Mouse (Mus musculus): ENCODE measurements around the gene Kmt5a.

DNA sequence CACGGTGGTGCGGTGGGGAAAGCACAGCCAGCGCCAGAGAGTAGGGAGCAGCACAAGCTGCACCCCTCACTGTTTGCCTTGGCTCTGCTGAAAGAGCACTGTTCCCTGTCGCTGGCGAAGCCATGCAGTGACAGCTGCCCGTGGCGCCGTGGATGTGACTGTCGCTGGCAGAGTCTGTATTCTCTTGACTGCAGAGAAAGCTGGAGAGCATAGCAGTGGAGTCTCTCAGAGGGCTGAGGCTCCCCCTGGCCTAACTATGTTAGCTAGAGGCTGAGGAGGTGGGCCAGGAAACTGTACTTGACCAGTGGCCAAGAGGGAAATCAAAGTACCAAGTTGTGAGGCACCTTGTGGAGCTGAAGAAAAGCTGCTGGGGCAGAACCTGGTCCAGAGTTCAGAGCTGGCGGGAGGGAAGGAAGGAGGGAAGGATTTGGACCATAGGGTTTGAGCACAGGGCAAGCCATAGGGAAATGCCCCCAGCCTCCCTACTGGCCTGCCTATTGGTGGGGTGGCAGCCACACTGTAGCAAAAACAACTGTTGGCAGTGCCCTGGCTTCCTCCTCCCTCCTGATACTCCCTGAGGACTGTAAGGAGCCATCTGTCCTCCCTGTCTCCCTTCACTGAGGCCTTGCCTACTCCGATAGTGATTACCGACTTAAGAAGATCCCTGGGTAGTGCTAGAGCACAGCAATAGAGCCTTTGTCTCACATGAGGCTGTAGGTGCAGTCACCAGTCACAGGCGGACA, 13.8 kb downstream of the Kmt5a start:
- TF ChIP-seq CTCF (IDR thresholded peaks at IDR 0.05; ENCODE audit: borderline replicate concordance, extremely low read depth, insufficient read depth, insufficient read length) (no peak), POLR2A (IDR thresholded peaks at IDR 0.05; ENCODE audit: borderline replicate concordance, extremely low read depth, insufficient read depth, insufficient read length, poor library complexity, severe bottlenecking) (no peak)

All from brain, embryonic 14.5 days (tissue).